Mouse (Mus musculus) kidney, postnatal 0 days (tissue): ENCODE data around the gene Dctpp1. TPM values are rescaled to one million over a fixed set of nuclear protein-coding genes. Genes with fewer than 3 reads are reported as not detected.

Experiments used
- ATAC-seq: fragments of 200-750 bp; cut with Nextera tagmentation; replicated peaks from 2 replicates; pipeline ENCODE4 v1.8.0; 2017; ENCODE audit warnings: low read depth, moderate number of reproducible peaks, moderate TSS enrichment, moderate library complexity; ENCODE audit not compliant: low FRiP score
- DNase-seq: peaks from one replicate; pipeline ENCODE4 v3.0.0-alpha.2; 2016; ENCODE audit warnings: low spot score
- H3K27ac ChIP-seq: fragments of 300-500 bp; sonication (generic); 2 replicates; pipeline ENCODE4 v1.5.1; 2014; ENCODE audit warnings: mild to moderate bottlenecking
- H3K27me3 ChIP-seq: fragments of 300-500 bp; sonication (generic); 2 replicates; pipeline ENCODE4 v1.6.1; 2014; ENCODE audit warnings: low read length, mixed read lengths; ENCODE audit not compliant: insufficient read depth
- H3K36me3 ChIP-seq: fragments of 300-500 bp; sonication (generic); 2 replicates; pipeline ENCODE4 v1.6.1; 2014; ENCODE audit warnings: low read length, mixed read lengths; ENCODE audit not compliant: insufficient read depth
- H3K4me1 ChIP-seq: fragments of 300-500 bp; sonication (generic); replicated peaks from 2 replicates; pipeline ENCODE4 v1.6.1; 2014; ENCODE audit warnings: antibody characterized with exemption, low read length, mixed read lengths; ENCODE audit not compliant: insufficient read depth
- H3K4me2 ChIP-seq: fragments of 300-500 bp; sonication (generic); 2 replicates; pipeline ENCODE4 v1.6.1; 2014; ENCODE audit warnings: mild to moderate bottlenecking, low read length, moderate library complexity, mixed read lengths
- H3K4me3 ChIP-seq: fragments of 300-500 bp; sonication (generic); replicated peaks from 2 replicates; pipeline ENCODE4 v1.5.1; 2014; ENCODE audit warnings: low read depth, low read length
- H3K9ac ChIP-seq: fragments of 300-500 bp; sonication (generic); 2 replicates; pipeline ENCODE4 v1.6.1; 2014; ENCODE audit warnings: low read depth, low read length
- H3K9me3 ChIP-seq: fragments of 300-500 bp; sonication (generic); replicated peaks from 2 replicates; pipeline ENCODE4 v1.6.1; 2016; ENCODE audit warnings: low read length, inconsistent platforms, mixed read lengths
- CTCF ChIP-seq: IDR thresholded peaks from 2 replicates; pipeline ENCODE4 v1.5.1; 2016; ENCODE audit warnings: antibody characterized with exemption, low read depth, mild to moderate bottlenecking, moderate library complexity
- WGBS: fragments of 180-500 bp; shearing (Covaris S2); extraction: QIAGEN DNeasy Blood & Tissue Kit; methylation state at CpG from one replicate; pipeline ENCODE4 v1.1.7; 2014; 5-methylcytosine and 5-hydroxymethylcytosine counted together
- polyA plus RNA-seq: library from polyadenylated mRNA; unstranded; fragments of >200 nt; fragmentation: Nextera tagmentation; extraction: Ambion mirVana; gene quantifications from 2 replicates; pipeline ENCODE4 v1.2.1, GENCODE M21; 2015

The Dctpp1 gene
- polyA plus RNA-seq, 1 experiment from 2014 or later, result 157 TPM

GRCm38 (mm10) chr7:127232622-127233367 lies 27.7 kb downstream of the Dctpp1 start, which contains the start of the genes Zfp553 and Sept1:
Zfp553 (plus strand) TSS chr7:127233061.
Sept1 (minus strand) TSS chr7:127233130.
- H3K27ac ChIP-seq, result peak within 1 kb of the TSS; percentile 97
- peak within 1 kb of the TSS; percentile 67 for H3K4me2 ChIP-seq
- H3K36me3 ChIP-seq, result peaks cover 29% of the 10 kb centered on the region
- no peaks in the 10 kb centered on the region for H3K27me3 ChIP-seq
- peak within 1 kb of the TSS; percentile 90 for H3K4me3 ChIP-seq
- ATAC-seq (peak; percentile 91), DNase-seq (peak; percentile 90)
- peak within 1 kb of the TSS; percentile 87 for H3K9ac ChIP-seq
- under 1% methylated on average over 64 of the region's 64 CpGs for WGBS
- no peak for TF ChIP-seq CTCF
- no peaks in the 10 kb centered on the region for H3K9me3 ChIP-seq
- peaks cover 13% of the 10 kb centered on the region for H3K4me1 ChIP-seq

- Histone ChIP-seq H3K9me3 (no peaks in the 10 kb centered on the region), H3K4me3 (peak overlapping the region; percentile 90), H3K36me3 (peaks cover 22% of the 10 kb centered on the region), H3K4me1 (peaks cover 13% of the 10 kb centered on the region), H3K27ac (peak overlapping the region; percentile 97), H3K4me2 (peak overlapping the region; percentile 67), H3K9ac (peak overlapping the region; percentile 87), H3K27me3 (no peaks in the 10 kb centered on the region)
- 4% methylated on average over 20 of the region's 20 CpGs for WGBS
- DNase-seq (peak; percentile 40), ATAC-seq (no peak)
- no peak for TF ChIP-seq CTCF
Observed at GRCm38 (mm10) chr7:127231826-127232621, 28.5 kb downstream of the Dctpp1 start.

GRCm38 (mm10) chr7:127231376-127231775 lies 29.1 kb downstream of the Dctpp1 start:
- peak overlapping the region; percentile 97; the same call in 1 of the 2 replicates for H3K27ac ChIP-seq
- 52% methylated on average over 3 of the region's 3 CpGs for WGBS

GRCm38 (mm10) chr7:127228615-127229303 lies 31.8 kb downstream of the Dctpp1 start:
- H3K27me3 ChIP-seq, result no peaks in the 10 kb centered on the region
- DNase-seq (peak; percentile 88), ATAC-seq (no peak)
- H3K36me3 ChIP-seq, result no peaks in the 10 kb centered on the region
- no peak overlapping the region for H3K4me3 ChIP-seq
- H3K4me1 ChIP-seq, result peaks cover 13% of the 10 kb centered on the region
- peak overlapping the region; percentile 50; the same call in 1 of the 2 replicates for H3K27ac ChIP-seq
- WGBS, result 73% methylated on average over 4 of the region's 4 CpGs
- peak; percentile 82 for TF ChIP-seq CTCF
- H3K4me2 ChIP-seq, result no peak overlapping the region
- no peaks in the 10 kb centered on the region for H3K9me3 ChIP-seq
- no peak overlapping the region for H3K9ac ChIP-seq

More at GRCm38 (mm10) chr7:127231376-127231775, 29.1 kb downstream of the Dctpp1 start:
- DNase-seq (no peak), ATAC-seq (no peak)
- Histone ChIP-seq H3K36me3 (peaks cover 16% of the 10 kb centered on the region), H3K4me3 (peak overlapping the region; percentile 90), H3K27me3 (no peaks in the 10 kb centered on the region), H3K9ac (peak overlapping the region; percentile 87; the same call in 1 of the 2 replicates), H3K4me1 (peaks cover 13% of the 10 kb centered on the region), H3K4me2 (peak overlapping the region; percentile 67), H3K9me3 (no peaks in the 10 kb centered on the region)
- no peak for TF ChIP-seq CTCF

GRCm38 (mm10) chr7:127225147-127225995 lies 35.1 kb downstream of the Dctpp1 start:
- H3K36me3 ChIP-seq, result no peaks in the 10 kb centered on the region
- H3K4me1 ChIP-seq, result no peaks in the 10 kb centered on the region
- H3K4me3 ChIP-seq, result no peak overlapping the region
- DNase-seq (no peak), ATAC-seq (no peak)
- no peak overlapping the region for H3K27ac ChIP-seq
- no peak for TF ChIP-seq CTCF
- no peak overlapping the region for H3K4me2 ChIP-seq
- no peaks in the 10 kb centered on the region for H3K9me3 ChIP-seq
- no peak overlapping the region for H3K9ac ChIP-seq
- WGBS, result 84% methylated on average over 11 of the region's 11 CpGs
- no peaks in the 10 kb centered on the region for H3K27me3 ChIP-seq
